Mouse (Mus musculus) right cerebral cortex, postnatal 14 days (tissue): ENCODE results near the gene Brpf3.
A peak's percentile ranks its signal among the peaks of the same experiment; 100 is the strongest.
"Not testable (repeated sequence)": the region's sequence is repeated elsewhere in the genome, so short reads cannot be mapped to it uniquely, and the experiment has no call there.

Experiments
- DNase-seq: peaks from one replicate; pipeline ENCODE4 v3.0.0; 2022

Brpf3 gene

DNA sequence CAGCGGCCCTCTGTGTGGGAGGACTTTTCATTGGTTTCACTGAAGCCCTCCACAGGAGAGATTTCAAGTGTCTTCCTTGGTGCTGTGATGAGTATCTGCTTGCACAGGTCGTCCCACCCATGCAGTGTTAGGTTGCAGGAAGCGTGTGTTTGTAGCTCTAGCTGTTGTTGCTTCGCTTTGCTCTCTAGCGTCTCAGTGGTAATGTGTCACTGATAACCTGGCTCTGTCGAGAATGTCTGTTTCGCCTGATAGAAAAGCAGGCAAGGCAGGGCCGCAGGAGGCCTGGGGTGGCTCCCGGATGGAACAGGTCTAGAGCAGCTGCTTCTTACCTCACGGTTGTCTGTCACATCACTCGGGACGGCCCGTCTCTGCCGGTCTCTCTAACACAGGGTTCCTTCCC lies 28.2 kb downstream of the Brpf3 start:
- DNase-seq: no peak

DNA sequence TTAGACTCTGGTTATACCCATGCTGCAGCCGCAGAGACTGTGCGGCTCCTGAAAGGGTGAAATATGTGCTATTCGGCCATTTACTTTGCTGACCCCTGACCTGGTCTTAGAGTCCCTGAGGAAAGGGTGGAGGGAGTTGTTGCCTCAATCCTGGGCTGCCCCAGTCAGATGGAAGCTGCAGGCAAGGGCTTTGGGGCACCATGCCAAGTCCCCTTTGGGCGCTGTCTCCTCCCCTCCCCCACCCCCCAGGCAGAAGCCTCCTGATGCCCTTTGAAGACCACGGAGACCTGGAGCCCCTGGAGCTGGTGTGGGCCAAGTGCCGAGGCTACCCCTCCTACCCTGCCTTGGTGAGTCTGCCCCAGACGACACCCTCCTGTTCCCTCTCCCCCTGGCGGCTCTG lies 30.2 kb downstream of the Brpf3 start:
- no peak for DNase-seq

DNA sequence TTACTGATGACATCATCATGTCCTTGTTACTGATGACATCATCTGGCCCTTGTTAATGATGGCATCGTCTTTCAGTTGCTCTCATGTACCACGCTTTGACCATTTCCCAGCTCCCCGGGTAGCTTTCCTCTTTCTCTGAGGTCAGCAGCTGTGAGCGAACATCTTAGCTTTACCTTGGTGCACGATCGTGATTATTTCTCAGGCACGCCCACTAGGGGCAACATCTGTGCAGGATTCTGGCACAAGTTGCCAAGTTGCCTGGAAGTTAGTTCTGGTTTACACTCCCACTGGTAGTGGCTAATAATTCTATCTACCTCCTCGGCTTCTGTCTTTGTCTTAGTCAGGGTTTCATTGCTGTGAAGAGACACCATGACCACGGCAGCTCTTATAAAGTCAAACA lies 31.1 kb downstream of the Brpf3 start:
- DNase-seq: no peak

DNA sequence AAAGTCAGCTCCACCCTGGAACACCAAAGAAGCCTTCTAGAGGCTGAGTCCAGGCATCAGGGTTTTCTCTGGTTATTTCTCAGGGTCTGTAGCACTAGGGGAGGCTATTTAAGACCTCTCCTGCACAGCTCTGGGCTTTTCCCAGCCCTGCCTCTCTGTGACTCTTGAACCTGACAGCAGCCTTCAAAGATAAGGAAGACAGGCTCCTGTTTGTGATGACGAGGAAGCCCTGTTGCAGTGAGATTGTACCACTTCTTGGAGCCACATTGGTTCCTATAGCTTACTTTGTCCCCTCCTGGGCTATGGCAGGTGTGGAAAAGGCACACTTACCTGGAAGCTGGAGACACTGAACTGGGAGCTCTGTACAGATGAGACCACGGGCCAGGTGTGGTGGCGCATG lies 32.0 kb downstream of the Brpf3 start:
- DNase-seq: no peak

DNA sequence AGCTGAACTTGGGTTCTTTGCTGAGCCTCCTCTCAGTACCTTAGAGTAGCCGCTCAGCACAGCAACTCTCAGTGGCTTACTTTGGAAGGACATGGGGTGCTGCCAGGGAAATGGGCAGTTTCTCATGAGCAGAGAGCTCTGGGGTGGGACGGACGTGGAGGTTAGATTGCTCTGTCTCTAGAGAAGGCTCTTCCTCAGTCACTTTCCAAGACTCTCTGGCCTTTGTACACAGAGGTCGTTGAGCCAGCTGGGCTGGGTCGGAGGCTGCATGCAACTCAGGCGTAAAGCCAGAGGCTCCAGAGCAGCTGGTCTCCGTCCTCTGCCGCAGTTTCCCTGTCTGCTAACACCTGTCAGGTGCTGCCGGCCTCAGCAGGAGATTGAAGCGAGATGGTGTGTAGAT lies 33.8 kb downstream of the Brpf3 start:
- DNase-seq: no peak

DNA sequence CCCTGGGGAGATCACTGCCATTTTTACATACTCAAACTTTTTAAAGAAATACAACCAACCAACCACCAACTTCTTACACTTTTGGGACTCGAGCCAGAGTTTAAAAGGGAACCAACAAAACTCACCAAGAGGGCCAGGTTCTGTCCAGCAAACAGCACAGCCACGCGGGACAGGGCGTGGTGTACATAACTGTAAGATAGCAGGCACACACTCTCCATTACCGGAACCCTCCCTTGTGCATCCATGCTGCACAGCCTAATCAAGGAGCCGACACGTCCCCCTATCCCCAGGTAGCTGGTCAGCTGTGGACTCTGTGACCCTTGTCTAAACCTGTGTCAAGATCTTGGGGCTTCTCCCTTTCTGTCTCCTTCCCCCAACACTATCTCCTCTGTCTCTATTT lies 37.0 kb downstream of the Brpf3 start:
- DNase-seq: no peak

DNA sequence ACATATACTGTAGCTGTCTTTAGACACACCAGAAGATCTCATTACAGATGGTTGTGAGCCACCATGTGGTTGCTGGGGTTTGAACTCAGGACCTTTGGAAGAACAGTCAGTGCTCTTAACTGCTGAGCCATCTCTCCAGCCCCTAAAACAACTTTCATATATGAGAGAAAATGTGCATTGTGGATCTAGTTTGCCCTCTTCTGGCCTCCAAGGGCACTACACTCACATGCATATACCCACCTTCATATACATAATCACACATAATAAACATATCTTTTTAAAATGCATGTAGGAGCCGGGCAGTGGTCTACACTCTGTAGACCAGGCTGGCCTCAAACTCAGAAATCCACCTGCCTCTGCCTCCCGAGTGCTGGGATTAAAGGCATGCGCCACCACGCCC lies 41.1 kb downstream of the Brpf3 start:
- not testable (repeated sequence) for DNase-seq

DNA sequence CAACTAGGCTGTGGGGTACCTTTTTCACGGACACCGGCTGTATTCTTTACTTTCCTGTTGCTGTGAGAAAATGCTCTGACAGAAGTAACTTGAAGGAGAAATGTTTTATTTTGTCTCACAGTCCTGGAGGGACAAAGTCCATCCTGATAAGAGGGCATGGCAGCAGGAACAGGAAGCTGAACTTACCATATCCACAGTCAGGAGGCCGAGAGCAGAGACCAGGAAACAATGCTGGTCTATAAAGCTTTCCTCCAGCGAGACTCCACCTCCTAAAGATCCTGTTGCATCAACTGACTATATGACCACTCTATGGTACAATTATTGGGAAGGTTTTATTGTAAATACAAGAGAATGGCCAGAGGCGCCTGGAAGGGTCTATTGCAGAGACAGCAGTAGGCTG lies 42.8 kb downstream of the Brpf3 start:
- DNase-seq: no peak

DNA sequence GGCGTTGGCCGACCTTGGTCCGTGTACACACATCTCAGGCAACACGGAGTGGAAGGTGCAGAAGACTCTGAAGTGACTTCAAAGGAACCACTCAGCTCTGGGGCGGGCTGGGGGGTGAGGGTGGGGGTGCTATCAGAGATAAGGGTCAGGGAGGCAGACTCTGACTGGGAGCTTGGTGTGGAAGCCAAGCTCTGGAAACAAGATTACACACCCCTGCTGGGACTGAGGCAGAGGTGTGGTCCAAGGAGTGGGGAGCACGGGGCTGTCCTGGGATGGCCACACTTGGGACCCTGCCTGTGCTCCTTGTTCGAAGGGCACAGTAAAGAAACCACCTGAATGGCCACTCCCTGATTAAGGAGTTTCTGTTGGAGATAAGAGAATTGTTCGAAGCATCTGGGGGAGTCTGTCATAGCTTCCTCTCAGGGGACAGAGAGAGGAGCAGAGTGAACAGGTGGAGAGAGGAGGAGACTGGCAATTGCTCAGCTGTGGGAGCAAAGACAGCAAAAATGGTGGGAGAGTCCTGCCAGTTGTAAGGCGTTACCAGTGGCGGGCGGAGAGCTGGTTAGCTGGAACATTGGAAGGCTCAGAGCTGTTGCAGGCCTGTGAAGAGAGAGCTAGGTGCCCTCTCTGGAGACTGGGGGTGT lies 46.2 kb downstream of the Brpf3 start:
- no peak for DNase-seq

DNA sequence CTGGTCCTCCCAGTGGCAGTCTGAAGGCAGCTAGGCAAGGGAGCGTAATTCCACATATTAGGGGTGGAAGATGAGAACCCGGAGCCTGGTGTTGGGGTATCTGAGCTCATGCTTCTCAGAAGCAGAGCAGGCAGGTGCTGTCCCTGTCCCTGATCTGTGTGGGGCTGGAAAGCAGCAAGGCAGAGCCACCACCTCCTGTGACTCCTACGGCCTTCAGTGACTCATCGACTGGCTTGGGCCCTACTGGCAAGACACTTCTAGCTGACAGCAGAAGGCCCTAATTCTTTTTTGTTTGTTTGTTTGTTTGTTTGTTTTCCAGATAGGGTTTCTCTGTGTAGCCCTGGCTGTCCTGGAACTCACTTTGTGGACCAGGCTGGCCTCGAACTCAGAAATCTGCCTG lies 49.6 kb downstream of the Brpf3 start:
- DNase-seq: no peak

DNA sequence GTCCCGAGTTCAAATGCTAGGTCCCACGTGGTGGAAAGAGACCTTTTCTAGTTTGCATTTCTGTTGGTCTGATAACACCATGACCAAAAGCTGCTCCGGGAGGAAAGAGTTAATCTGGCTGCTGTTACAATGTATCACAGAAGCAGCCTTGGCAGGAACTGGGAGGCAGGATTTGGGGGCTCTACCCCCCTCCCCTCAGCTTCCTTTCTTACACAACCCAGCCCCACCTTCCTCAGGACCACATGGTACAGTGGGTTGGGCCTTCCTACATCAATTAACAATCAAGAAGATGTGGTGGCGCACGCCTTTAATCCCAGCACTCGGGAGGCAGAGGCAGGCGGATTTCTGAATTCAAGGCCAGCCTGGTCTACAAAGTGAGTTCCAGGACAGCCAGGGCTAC lies 53.5 kb downstream of the Brpf3 start:
- DNase-seq: no peak

DNA sequence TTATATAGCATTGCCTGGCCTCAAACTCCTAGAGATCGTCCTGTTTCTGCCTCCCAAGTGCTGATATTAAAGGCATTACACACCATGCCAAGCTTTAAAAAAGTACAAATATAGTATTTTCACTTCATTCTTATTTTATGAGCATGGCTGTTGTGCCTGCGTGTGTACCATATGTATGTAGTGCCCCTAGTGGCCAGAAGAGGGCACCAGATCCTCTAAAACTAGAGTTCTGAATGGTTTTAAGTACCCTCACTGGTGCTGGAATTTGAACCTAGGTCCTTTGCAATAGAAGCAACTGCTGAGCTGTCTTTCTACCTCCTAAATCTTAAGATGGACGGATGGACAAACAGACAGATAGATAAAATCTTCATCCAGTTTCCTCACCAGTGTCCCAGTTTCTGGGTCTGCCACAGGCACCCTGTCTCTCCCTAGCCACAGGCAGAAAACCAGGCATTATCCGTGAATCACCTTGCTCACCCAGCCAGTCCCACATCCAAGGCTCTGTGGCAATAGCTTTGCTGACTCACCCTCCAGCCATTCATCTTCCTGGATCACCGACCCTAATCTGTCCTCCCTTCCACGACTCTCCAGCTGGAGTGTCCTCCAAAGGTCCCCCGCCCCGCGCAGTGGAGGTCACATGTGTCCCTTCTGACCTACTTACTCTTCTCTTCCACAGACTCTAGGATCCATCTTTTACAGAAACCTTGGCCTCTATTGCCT lies 54.4 kb downstream of the Brpf3 start:
- DNase-seq: no peak

DNA sequence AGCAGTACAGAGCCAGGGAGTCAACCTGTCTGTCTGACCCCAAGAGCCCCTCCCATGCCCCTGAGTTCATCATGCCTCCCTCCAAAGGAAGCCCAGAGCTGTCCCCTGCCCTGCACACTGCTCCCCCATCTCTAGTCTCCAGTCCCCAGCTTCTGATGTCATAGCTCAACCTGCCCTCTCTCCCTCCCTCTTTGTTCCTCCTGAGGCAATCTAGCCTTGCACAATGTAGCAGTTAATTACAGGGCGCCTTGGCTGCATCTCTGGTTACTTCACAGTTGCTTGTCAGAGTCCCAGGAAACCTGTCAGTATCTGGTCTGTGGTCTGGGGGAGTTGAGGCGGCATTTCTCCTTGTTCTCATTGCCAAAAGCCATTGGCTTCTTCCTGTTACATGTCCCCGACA lies 55.1 kb downstream of the Brpf3 start:
- no peak for DNase-seq

DNA sequence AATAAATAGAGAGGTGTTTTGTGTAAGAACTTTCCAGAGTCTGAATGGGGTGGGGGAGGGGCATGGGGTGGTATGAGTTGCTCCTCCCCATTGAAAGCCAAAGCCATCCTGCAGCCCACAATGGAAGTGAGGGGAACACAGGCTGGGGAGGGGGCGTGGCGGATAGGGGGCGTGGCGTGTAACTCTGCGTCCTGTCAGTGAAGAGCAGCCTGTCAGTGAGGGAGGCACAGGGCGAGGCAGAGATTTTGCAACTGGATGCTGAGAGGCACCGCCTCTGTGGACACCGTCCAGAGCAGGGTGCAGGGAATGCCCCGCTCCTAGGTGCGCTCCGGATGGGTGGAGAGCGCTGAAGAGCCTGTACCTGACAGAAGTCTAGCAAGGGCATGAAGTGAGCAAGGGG lies 57.3 kb downstream of the Brpf3 start, which contains the start of gene Pnpla1:
Gene Pnpla1 (plus strand): TSS at position 207 of the 400 bp plus-strand sequence.
- no peak for DNase-seq

DNA sequence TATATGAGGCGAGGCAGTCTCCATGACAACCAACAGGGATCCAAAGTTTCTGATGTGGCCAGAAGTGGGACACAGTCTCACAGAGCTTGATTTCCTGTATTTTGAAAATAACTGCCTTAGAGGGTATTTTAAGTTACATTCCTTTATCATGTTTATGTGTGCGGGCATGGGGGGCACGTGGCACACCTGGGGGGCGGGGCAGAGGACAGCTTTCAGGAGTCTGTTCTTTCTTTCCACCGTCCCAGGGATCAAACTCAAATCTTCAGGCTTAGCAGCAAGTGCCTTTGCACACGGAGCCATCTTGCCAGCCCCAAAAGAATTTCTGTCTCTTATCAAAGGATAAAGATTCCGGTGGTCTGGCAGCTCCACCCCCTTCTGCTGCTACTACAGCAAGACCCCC lies 63.0 kb downstream of the Brpf3 start:
- DNase-seq: no peak

DNA sequence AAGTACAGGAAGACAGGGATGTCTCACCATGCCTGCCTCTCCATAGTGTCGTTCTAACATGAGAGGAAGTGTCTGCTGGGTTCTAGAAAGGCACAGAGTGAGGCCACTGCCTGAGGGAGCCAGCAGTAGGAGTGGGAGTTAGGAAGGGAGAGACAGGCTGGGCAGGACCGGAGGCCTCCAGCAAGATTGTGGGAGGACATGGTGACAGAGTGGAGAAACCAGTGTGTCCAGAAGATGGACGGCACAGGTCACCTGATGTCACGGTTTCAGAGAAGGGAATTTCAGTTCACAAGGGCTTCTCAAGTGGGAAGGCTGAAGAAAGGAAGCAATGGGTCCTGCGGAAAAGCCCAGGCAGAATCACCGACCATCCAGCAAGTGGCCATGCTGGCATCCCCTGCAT lies 63.6 kb downstream of the Brpf3 start:
- no peak for DNase-seq

DNA sequence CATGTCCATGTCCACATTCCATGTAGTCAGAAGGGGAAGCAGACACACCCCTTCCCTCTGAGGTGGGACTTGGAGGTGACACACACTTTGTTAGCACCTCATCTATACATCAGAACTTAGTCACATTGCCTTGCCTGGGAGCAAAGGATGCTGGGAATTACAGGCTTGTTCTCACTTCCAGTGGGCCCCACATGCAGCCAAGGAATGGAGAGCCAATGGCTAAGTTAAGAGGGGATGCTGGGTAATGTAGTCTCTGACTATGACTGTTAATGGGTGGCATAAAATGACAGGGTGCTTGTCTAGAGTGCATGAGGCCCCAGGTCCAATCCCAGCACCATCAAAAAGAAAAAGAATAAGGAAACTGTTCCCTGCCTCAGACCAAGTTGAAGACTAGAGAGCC lies 66.0 kb downstream of the Brpf3 start:
- DNase-seq: no peak

DNA sequence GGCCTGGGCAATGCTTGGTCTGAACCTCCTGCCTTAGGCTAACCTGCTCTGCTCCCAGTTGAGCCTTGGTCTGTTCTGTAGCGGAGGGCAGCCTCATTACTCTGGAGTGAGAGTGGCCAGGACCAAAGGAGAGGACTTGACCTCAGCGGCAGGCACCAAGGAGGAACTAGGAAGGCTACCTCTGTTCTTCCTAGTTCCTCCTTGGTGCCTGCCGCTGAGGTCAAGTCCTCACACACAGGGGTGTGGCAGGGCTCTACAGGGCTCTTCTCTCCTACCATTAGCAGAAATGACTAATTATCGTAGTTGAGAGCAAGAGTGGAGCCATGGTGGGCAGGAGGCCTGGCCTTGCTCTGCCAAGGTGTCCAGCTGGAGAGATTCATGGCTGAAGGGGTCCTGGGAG lies 66.5 kb downstream of the Brpf3 start:
- DNase-seq: no peak

DNA sequence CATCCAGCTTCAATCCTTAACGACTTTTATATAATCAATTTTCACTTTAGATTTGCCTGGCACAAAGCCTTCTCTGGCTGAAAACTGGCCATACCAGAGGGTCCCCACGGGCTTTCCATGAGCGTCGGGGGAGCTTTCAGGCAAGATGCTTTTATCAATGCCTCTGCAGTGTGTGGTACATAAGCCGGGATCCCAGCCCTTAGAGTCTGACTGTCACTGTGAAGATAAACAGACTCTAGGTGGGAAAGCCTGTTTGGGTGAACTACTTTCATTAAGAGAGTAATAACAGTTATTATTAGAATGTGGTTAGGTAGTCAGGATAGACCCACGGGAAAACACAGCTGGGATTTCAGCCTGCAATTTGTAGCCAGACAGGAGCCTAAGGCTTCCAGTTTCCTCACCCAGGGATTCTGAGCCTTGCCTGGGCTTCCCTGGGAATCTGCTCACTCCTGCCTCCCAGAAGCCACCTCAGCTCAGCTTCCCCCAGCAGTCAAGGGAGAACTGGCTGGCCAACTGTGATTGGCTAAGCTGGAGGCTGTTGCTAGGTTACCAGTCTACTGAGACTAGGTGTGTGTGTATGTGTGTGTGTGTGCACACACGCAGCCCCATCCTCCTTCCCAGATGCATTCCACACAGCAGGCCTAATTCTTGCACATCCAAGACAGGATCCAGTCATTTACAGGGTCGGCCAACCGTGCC lies 68.7 kb downstream of the Brpf3 start:
- peak; percentile 66 for DNase-seq

DNA sequence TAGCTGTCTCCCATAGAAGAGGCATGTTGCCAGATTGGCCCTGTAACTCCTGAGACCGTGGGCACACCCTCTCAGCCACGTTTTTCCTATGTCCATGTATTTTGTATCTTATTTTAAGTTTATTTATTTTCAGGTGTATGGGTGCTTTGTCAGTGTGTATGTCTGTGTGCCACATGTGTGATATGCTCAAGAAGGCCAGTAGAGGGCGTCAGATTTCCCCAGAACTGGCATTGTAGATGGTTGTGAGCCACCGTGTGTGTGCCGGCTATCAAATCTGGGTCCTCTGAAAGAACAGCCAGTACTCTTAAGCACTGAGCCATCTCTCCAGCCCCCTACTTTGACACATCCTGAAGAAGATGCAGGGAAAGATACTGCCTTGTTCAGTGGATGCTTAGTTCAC lies 69.5 kb downstream of the Brpf3 start:
- DNase-seq: no peak

DNA sequence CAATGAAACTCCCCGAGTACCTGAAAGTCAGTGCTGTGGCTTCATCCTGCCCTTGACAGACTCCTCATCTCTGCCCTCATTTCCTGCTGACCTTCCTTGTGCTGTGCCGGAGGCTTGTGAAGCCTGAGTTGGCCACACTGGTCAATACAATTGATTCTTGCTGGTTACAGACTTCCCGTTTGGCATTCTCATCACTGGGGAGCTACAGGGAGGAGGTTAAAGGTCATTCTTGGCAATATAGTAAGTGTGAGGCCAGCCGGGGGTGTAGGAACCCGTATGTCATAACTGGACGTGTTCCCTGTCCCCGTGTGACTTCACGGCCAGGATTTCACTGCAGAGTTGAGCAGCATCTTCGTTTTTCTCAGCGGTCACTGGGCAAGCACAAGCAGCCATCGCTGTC lies 70.9 kb downstream of the Brpf3 start:
- DNase-seq: no peak

DNA sequence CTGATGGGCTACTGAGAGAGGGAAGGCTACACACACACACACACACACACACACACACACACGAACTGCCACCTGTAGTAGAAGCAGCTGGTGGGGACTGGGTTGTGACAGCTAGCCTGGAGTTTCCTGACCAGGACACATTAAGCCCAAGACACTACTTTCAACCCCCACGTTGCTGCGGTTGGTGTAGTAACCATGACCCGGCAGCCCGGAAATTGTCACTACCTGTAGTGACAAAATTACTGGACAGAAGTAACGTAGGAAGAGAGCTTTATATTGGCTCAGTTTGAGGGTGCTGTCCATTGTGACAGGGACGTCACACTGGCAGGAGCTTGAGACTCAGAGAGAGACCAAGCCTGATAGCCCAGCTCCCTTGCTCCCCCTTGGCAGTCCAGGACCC lies 71.4 kb downstream of the Brpf3 start:
- DNase-seq: no peak

DNA sequence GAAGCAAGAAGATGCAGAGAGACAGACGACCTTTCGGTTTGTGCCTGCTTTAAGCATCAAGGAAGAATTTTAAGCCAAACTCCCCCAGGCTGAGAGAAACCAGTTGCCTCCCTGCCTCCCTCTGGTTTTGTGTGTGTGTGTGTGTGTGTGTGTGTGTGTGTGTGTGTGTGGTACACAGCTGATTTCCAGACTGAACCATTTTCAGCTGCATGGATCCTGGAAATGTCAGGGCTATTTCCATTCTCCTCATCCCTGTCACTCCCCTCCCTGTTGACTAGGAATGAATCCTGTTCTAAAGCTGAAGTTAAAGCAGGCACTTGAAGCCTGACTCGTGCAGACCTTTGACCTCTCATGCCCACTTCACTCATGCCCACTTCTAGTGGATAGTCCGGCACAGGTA lies 73.3 kb downstream of the Brpf3 start:
- peak; percentile 32 for DNase-seq

DNA sequence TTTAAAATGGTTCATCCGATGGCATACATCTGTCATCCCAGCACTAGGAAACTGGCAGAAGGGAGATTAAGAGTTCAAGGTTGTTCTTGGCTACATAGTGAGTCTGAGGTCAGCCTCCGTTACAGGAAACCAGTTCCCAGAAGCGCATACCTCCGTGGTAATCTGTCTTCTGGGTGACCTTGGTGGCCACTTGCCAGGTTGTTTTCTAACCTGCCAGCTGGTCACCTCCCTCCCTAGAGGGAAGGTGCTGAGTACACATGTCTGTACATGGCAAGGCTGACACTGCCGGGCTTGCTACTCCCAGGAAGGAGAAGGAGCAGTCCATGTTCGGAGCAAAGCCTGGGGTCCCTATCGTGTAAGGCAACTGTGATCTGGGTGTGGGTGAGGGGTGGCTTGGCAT lies 73.9 kb downstream of the Brpf3 start:
- DNase-seq: no peak
